Mouse (Mus musculus) heart, postnatal 0 days (tissue): Measurements from ENCODE around the gene Nav2.

Experiments used
- CTCF ChIP-seq: IDR thresholded peaks from 2 replicates; pipeline ENCODE4 v1.5.1; 2016; ENCODE audit warnings: antibody characterized with exemption, control low read depth, low read depth
- EP300 ChIP-seq: IDR thresholded peaks from 2 replicates; pipeline ENCODE4 v1.6.1; 2016; ENCODE audit warnings: antibody characterized with exemption, low read depth

DNA sequence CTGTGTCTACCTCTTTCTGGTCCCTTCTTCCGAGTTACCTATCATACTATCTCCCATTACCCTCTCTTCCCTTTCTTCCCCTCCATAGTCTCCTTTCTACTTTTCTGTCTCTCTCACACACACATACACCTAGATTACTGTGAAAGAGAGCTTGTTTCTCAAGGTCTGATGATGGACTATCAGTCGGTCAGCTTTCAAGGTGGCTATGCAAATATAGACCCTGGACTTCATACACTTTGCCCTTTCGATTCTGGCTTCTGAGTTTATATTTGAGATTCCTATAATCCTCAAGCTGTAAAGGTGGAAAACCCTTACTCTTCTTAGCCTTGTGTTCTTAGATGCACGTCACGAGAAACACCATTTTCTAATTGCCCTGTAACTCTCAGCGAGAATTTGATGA is 515.4 kb downstream of the Nav2 start:
- TF ChIP-seq CTCF (no peak), EP300 (no peak)
